Mouse (Mus musculus) cerebellum, adult 9-10 months (tissue): ENCODE data around the gene Prodh2.
"Not testable (repeated sequence)": the region's sequence is repeated elsewhere in the genome, so short reads cannot be mapped to it uniquely, and the experiment has no call there.

Experiments used
- DNase-seq: peaks from one replicate; pipeline ENCODE4 v3.0.0; 2022

Gene Prodh2

GRCm38 (mm10) chr7:30490251-30490956, 3.0 kb upstream of the Prodh2 start:
- peak; percentile 65 for DNase-seq

- no peak for DNase-seq
Measured at GRCm38 (mm10) chr7:30490957-30491307, 2.5 kb upstream of the Prodh2 start.

GRCm38 (mm10) chr7:30492765-30493164, 657 bp upstream of the Prodh2 start:
- peak; percentile 88 for DNase-seq

GRCm38 (mm10) chr7:30495506-30496042, 2.2 kb downstream of the Prodh2 start:
- not testable (repeated sequence) for DNase-seq

GRCm38 (mm10) chr7:30501159-30501558, 7.7 kb downstream of the Prodh2 start:
- not testable (repeated sequence) for DNase-seq

GRCm38 (mm10) chr7:30508061-30508460, 14.6 kb downstream of the Prodh2 start:
- no peak for DNase-seq

GRCm38 (mm10) chr7:30515003-30515760, 21.8 kb downstream of the Prodh2 start:
- DNase-seq: no peak

GRCm38 (mm10) chr7:30518325-30518724, 24.9 kb downstream of the Prodh2 start:
- DNase-seq: no peak

GRCm38 (mm10) chr7:30520396-30520795, 27.0 kb downstream of the Prodh2 start:
- peak; percentile 44 for DNase-seq

GRCm38 (mm10) chr7:30520856-30521255, 27.4 kb downstream of the Prodh2 start:
- DNase-seq: peak; percentile 77

GRCm38 (mm10) chr7:30522871-30523270, 29.4 kb downstream of the Prodh2 start:
- no peak for DNase-seq

- no peak for DNase-seq
Measured at GRCm38 (mm10) chr7:30524487-30524886, 31.1 kb downstream of the Prodh2 start.

- no peak for DNase-seq
Measured at GRCm38 (mm10) chr7:30525954-30526353, 32.5 kb downstream of the Prodh2 start.

- DNase-seq: peak; percentile 4
Measured at GRCm38 (mm10) chr7:30526399-30526798, 33.0 kb downstream of the Prodh2 start.

GRCm38 (mm10) chr7:30526981-30527380, 33.6 kb downstream of the Prodh2 start:
- DNase-seq: no peak

GRCm38 (mm10) chr7:30531291-30531815, 37.9 kb downstream of the Prodh2 start:
- DNase-seq: peak; percentile 6

- DNase-seq: no peak
Measured at GRCm38 (mm10) chr7:30532931-30533330, 39.5 kb downstream of the Prodh2 start.

GRCm38 (mm10) chr7:30533941-30534632, 40.7 kb downstream of the Prodh2 start:
- peak; percentile 58 for DNase-seq

- DNase-seq: peak; percentile 96
Measured at GRCm38 (mm10) chr7:30534633-30535577, 41.5 kb downstream of the Prodh2 start, which contains the start of gene Arhgap33. Gene Arhgap33, minus strand, starts transcription at chr7:30535060.

- no peak for DNase-seq
Measured at GRCm38 (mm10) chr7:30540572-30540971, 47.1 kb downstream of the Prodh2 start.

GRCm38 (mm10) chr7:30544327-30544726, 50.9 kb downstream of the Prodh2 start:
- DNase-seq: no peak

GRCm38 (mm10) chr7:30549880-30550279, 56.5 kb downstream of the Prodh2 start:
- DNase-seq: no peak
